Mouse (Mus musculus): ENCODE results near the gene 4833427G06Rik. TPM values are rescaled to one million over a fixed set of nuclear protein-coding genes. Genes with fewer than 3 reads are reported as not detected.

Gene 4833427G06Rik
- polyA plus RNA-seq, 1 experiment from 2014 or later: not detected

DNA sequence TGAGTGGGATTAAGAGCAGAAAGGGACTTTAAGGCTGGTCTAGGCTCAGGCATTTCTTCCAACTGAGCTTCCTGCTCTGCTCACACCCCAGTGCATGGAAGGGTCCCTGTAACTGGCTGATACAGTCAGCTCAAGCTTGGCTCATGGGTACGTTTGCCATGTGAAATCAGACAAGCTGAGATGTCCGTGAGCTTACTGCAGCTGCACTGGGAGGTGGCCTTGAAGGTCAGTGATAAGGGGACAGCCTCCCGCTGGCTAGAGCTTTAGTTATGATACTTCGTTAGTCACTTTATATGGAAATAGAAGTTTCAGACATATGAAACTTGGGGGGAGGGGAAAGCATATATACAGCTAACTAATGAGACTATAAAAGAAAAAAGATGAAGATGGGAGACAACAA, 31.1 kb downstream of the 4833427G06Rik start:
- Histone ChIP-seq H3K4me1 (ENCODE audit: insufficient read depth) (peaks cover 4% of the 10 kb centered on the region; the same call in 1 of the 2 replicates), H3K4me3 (ENCODE audit: low read depth, low read length) (no peak overlapping the region), H3K9ac (no peak overlapping the region), H3K4me2 (no peak overlapping the region), H3K27me3 (ENCODE audit: insufficient read depth, low read length) (no peaks in the 10 kb centered on the region), H3K27ac (ENCODE audit: low read depth) (no peak overlapping the region), H3K9me3 (ENCODE audit: low read depth, low read length) (no peaks in the 10 kb centered on the region), H3K36me3 (ENCODE audit: insufficient read depth) (no peaks in the 10 kb centered on the region)
- 64% methylated on average over 4 of the region's 4 CpGs for WGBS
- ATAC-seq (ENCODE audit: insufficient read depth) (no peak), DNase-seq (no peak)
- no peak for TF ChIP-seq CTCF (IDR thresholded peaks at IDR 0.05; ENCODE audit: low read depth)

DNA sequence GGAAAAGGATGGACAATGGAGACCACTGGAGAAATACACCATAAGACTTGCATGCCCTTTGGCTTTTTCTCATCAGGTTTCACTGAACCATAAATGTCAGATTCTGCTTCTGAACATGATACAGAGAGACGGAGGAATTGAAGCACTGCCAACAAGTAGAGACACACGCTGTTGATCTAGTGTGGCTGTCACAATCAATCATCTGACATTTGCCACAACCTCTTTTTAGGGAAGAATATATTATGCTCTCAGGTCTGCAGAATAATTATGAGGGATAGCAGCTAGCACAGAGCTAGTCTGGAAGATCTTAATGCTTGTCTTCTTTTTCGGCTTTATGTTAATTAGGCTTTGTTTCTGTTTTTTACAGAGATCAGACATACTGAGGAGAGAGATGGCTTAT, 33.7 kb downstream of the 4833427G06Rik start:
- H3K9ac ChIP-seq: no peak overlapping the region

DNA sequence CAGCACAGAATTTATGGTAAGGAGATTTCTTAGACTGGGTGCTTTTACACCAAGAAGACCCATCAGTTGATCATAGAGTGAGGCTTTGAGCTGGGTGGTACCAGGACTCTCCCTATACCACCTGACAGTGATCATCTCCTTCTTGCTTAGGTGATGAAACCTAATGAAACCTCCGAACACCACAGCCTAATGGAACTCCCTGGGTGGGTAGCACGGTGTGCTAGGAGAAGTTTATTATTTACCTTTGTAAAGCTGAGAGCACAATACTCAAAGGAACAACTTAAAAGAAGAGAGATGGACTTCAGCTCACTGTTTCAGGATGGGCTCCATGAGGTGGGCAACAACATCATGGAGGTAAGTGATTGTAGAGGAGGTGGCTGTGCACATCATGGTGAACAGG, 41.3 kb downstream of the 4833427G06Rik start, which contains the start of gene Btg4:
Gene Btg4, plus strand, starts transcription at position 301 of the 400 bp plus-strand sequence.
- no peaks in the 10 kb centered on the region for H3K36me3 ChIP-seq (ENCODE audit: insufficient read depth)
- DNase-seq (no peak), ATAC-seq (ENCODE audit: insufficient read depth) (no peak)
- H3K4me3 ChIP-seq (ENCODE audit: low read depth, low read length): no peak within 1 kb of the TSS
- no peak within 1 kb of the TSS for H3K27ac ChIP-seq (ENCODE audit: low read depth)
- H3K27me3 ChIP-seq (ENCODE audit: insufficient read depth, low read length): no peaks in the 10 kb centered on the region
- no peaks in the 10 kb centered on the region for H3K9me3 ChIP-seq (ENCODE audit: low read depth, low read length)
- no peak within 1 kb of the TSS for H3K4me2 ChIP-seq
- TF ChIP-seq CTCF (IDR thresholded peaks at IDR 0.05; ENCODE audit: low read depth): no peak
- no peaks in the 10 kb centered on the region for H3K4me1 ChIP-seq (ENCODE audit: insufficient read depth)
- no peak within 1 kb of the TSS for H3K9ac ChIP-seq
- 79% methylated on average over 2 of the region's 2 CpGs for WGBS

More for the DNA sequence above, 33.7 kb downstream of the 4833427G06Rik start:
- no peaks in the 10 kb centered on the region for H3K4me1 ChIP-seq (ENCODE audit: insufficient read depth)
- no peak overlapping the region for H3K4me2 ChIP-seq
- no peaks in the 10 kb centered on the region for H3K27me3 ChIP-seq (ENCODE audit: insufficient read depth, low read length)
- H3K9me3 ChIP-seq (ENCODE audit: low read depth, low read length): no peaks in the 10 kb centered on the region
- no peak overlapping the region for H3K4me3 ChIP-seq (ENCODE audit: low read depth, low read length)
- 41% methylated on average over 3 of the region's 3 CpGs for WGBS
- no peak for ATAC-seq (ENCODE audit: insufficient read depth)
- TF ChIP-seq CTCF (IDR thresholded peaks at IDR 0.05; ENCODE audit: low read depth): no peak
- no peak for DNase-seq
- H3K27ac ChIP-seq (ENCODE audit: low read depth): no peak overlapping the region
- no peaks in the 10 kb centered on the region for H3K36me3 ChIP-seq (ENCODE audit: insufficient read depth)

DNA sequence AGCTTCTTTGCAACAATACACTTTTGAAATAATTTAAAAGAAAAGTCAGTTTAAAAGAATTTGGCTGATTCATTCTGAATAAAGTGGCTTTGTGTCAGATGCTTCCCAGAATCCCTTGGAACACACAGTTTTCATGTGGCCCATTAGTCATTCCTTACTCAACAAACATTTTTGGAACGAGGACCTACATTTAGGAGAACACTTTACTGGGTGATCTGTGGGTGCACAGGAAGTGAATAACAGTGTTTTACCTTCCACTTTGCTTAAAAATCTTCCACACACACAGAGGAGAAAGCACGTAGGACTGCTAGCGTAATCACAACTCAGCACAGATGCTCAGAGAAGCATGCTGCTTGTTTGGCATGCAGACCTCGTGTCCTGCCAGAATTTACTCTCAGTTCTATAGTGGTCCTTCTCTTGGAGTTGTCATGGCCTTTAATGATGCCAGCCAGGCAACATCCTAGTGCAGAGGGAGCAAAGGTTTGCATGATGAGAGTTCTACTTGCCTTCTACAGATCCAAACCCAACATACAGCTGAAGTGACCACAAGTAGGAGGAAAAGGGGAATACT, 42.8 kb downstream of the 4833427G06Rik start:
- H3K4me3 ChIP-seq (ENCODE audit: low read depth, low read length): no peak overlapping the region
- no peak overlapping the region for H3K27ac ChIP-seq (ENCODE audit: low read depth)
- no peak for ATAC-seq (ENCODE audit: insufficient read depth)
- WGBS: 61% methylated on average over 4 of the region's 4 CpGs
- no peak overlapping the region for H3K9ac ChIP-seq
- TF ChIP-seq CTCF (IDR thresholded peaks at IDR 0.05; ENCODE audit: low read depth): no peak
- no peaks in the 10 kb centered on the region for H3K27me3 ChIP-seq (ENCODE audit: insufficient read depth, low read length)
- no peaks in the 10 kb centered on the region for H3K4me1 ChIP-seq (ENCODE audit: insufficient read depth)
- DNase-seq: no peak
- H3K36me3 ChIP-seq (ENCODE audit: insufficient read depth): no peaks in the 10 kb centered on the region
- H3K4me2 ChIP-seq: no peak overlapping the region
- H3K9me3 ChIP-seq (ENCODE audit: low read depth, low read length): no peaks in the 10 kb centered on the region

DNA sequence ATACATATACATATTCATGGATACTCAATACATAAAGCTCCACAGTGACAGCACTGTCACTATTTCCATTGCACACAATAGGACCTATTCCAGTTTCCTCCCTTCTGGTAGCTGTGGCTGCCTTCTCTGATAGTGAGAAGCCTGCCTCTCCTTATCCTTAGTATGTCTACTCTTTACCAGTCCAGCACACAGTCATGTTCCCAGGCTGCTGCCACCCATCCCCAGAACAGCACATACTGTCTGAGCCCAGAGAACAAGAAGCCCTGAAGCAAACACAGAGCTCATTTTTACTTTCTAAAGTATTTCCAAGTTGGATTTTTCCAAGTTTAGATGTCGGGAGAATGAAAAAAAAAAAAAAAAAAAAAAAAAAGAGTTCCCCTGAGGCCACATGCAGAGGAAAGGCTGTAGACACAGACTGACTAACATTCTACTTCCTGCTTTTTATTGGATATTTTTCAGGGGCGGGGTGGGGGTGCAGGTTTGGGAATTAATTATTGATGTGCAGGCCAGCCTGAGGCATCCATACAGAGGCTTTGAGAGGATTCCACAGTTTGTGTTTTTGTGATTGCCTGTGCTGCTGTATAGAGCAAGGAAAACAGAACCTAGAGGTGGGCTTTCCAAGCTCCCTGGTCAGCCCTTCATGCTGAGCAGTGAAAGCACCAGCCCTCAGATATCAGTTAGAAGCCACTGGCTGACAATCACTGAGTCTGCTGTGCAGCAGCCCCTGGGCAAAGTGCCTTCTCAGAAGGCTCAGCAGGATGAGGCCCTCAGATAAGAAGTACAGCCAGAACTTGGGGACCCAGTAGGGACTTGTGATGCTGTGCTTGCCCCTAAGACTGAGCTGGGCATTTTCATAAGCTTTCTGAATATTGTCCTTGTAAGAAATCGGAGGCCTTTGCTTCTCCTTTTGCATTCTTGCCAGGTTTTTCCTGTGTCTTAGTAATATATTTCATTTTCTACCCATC, 45.2 kb downstream of the 4833427G06Rik start:
- DNase-seq: no peak
- Histone ChIP-seq H3K36me3 (ENCODE audit: insufficient read depth) (no peaks in the 10 kb centered on the region), H3K27ac (ENCODE audit: low read depth) (no peak overlapping the region), H3K27me3 (ENCODE audit: insufficient read depth, low read length) (no peaks in the 10 kb centered on the region), H3K4me2 (no peak overlapping the region), H3K4me3 (ENCODE audit: low read depth, low read length) (no peak overlapping the region), H3K9me3 (ENCODE audit: low read depth, low read length) (no peaks in the 10 kb centered on the region), H3K9ac (no peak overlapping the region), H3K4me1 (ENCODE audit: insufficient read depth) (no peaks in the 10 kb centered on the region)
- TF ChIP-seq CTCF (IDR thresholded peaks at IDR 0.05; ENCODE audit: low read depth): no peak
- no peak for ATAC-seq (ENCODE audit: insufficient read depth)
- 67% methylated on average over 3 of the region's 3 CpGs for WGBS

DNA sequence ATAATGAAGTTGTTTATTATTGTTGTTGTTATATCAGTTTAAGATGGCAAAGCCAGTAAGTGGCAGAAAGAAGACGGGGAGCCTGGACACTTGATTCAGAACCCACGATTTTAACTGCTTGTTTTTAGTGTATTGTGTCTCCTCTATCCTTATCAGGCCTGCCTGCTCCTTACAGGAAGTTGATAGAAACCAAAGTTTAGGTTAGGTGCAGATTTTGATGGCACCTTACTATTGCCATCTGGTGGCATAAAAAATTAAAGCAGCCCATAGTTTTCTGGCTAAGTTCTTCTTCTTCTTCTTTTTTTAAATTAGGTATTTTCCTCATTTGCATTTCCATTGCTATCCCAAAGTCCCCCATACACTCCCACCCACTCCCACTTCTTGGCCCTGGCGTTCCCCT, 49.7 kb downstream of the 4833427G06Rik start:
- no peak overlapping the region for H3K4me3 ChIP-seq (ENCODE audit: low read depth, low read length)
- peak; percentile 44 for TF ChIP-seq CTCF (IDR thresholded peaks at IDR 0.05; ENCODE audit: low read depth)
- H3K27me3 ChIP-seq (ENCODE audit: insufficient read depth, low read length): no peaks in the 10 kb centered on the region
- H3K27ac ChIP-seq (ENCODE audit: low read depth): no peak overlapping the region
- no peak overlapping the region for H3K9ac ChIP-seq
- no peaks in the 10 kb centered on the region for H3K4me1 ChIP-seq (ENCODE audit: insufficient read depth)
- ATAC-seq (ENCODE audit: insufficient read depth) (no peak), DNase-seq (peak; percentile 58)
- no peaks in the 10 kb centered on the region for H3K36me3 ChIP-seq (ENCODE audit: insufficient read depth)
- 52% methylated on average over 3 of the region's 3 CpGs for WGBS
- no peaks in the 10 kb centered on the region for H3K9me3 ChIP-seq (ENCODE audit: low read depth, low read length)
- no peak overlapping the region for H3K4me2 ChIP-seq

DNA sequence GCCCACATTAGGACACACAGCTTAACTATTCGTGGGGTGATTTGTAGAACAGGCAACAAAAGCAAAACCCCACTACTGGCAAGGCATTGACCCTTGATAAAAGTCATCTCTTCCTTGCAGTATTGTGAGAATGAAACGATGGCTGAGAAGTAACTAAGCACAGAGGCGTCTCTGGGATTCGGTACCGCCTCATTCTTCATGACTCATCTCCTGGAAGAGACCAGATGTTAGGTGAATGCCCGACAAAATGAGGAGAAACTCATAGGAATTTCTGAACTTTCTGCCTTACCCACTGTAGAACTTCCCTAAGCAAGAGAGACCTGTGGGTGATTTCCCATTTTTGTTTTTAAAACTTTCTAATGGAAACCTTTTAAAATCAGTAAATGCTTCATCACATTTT, 59.7 kb downstream of the 4833427G06Rik start:
- DNase-seq (no peak), ATAC-seq (ENCODE audit: insufficient read depth) (no peak)
- Histone ChIP-seq H3K27ac (ENCODE audit: low read depth) (no peak overlapping the region), H3K4me3 (ENCODE audit: low read depth, low read length) (no peak overlapping the region), H3K9me3 (ENCODE audit: low read depth, low read length) (no peaks in the 10 kb centered on the region), H3K9ac (no peak overlapping the region), H3K4me1 (ENCODE audit: insufficient read depth) (no peaks in the 10 kb centered on the region), H3K4me2 (no peak overlapping the region), H3K36me3 (ENCODE audit: insufficient read depth) (no peaks in the 10 kb centered on the region), H3K27me3 (ENCODE audit: insufficient read depth, low read length) (no peaks in the 10 kb centered on the region)
- 59% methylated on average over 6 of the region's 6 CpGs for WGBS
- no peak for TF ChIP-seq CTCF (IDR thresholded peaks at IDR 0.05; ENCODE audit: low read depth)
